Mouse (Mus musculus): Measurements from ENCODE around the gene Taf5l.

DNA sequence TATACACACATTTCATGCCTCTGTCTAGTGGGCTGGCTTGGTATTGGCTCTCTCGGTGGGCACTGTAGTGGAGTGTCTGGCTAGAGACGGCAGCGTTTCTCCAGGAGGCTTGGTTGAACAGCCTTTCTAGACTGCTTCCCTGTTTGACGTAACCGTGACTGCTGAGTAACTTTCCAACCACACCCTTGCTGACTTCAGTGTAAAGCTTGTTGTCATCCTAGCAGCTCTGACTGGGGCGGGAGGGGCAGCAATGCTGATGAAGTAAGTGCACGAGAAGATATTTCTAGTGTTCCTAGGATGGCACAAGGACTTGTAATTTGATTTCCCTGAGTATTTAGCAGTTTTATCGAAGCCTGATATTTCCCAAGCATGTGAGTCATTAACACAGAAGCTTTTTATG lies 24.7 kb upstream of the Taf5l start:
- TF ChIP-seq POLR2A (IDR thresholded peaks at IDR 0.05; ENCODE audit: low read depth, low read length): no peak
- TF ChIP-seq CTCF (conservative IDR thresholded peaks at IDR 0.05; ENCODE audit: insufficient read depth, insufficient read length, low read depth, low read length): no peak
